Mouse (Mus musculus): ENCODE results near the gene Tigd3.

Tigd3 gene

DNA sequence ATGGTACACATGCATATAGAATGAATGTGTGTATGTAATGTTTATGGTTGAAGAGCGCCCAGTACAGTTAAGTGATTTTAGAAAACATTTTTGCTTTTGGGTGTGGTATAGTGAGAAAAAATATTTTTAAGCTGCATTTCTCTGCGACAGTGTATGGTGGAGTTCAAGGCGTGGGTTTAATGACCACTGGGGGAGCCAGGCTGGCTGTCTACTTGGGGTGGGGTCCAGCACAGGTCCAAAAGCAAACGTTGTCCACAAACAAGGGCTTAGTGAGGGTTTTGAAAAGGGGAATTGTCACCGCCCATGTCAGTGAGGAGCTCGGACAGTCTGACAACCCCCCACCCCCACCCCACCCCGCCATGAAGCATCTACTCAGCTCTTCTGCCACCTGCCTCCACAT is 47.8 kb downstream of the Tigd3 start:
- peak; percentile 45 for DNase-seq

DNA sequence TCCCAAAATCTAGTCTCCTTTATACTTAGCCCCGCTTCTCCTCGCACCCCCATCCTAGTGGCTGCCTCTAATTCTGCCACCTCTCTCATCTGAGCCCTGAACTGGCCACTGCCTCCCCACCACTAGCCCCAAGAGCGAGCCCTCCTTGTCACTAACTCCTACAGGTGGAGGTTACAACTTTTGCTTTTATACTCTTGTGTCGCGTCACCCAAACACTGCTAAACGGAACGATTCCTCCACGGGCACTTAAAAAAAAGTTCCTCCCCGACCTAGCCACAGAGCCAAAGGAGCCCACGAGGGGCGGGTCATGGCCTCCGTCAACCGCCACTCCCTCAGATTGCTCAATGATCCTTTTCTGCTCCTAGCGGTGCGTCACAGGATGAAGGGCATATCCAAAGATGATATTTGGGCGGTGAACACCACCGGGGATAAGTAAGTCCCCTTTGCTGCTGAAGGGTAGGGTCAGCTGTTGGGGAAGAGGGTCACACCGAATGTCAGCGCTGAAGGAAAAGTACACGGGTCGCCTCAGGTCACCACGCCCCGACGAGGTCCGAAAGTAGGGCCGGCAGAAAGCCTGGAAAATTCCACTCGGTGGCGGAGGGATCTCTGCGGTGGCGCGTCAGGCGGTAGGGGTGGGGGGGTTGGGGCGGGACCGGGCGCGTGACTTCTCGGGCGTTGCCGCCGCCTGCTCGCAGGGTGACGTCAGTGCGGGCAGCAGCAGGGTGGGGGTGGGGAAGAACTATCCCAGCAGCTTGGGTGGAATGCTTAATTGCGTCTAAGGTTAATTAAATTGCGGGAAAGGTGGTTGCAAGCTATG is 48.4 kb downstream of the Tigd3 start:
- DNase-seq = peak; percentile 98

- DNase-seq = no peak
Observed at GRCm38 (mm10) chr19:5844831-5845318, 49.1 kb downstream of the Tigd3 start.

- DNase-seq = peak; percentile 49
Observed at GRCm38 (mm10) chr19:5843781-5844691, 49.9 kb downstream of the Tigd3 start.

DNA sequence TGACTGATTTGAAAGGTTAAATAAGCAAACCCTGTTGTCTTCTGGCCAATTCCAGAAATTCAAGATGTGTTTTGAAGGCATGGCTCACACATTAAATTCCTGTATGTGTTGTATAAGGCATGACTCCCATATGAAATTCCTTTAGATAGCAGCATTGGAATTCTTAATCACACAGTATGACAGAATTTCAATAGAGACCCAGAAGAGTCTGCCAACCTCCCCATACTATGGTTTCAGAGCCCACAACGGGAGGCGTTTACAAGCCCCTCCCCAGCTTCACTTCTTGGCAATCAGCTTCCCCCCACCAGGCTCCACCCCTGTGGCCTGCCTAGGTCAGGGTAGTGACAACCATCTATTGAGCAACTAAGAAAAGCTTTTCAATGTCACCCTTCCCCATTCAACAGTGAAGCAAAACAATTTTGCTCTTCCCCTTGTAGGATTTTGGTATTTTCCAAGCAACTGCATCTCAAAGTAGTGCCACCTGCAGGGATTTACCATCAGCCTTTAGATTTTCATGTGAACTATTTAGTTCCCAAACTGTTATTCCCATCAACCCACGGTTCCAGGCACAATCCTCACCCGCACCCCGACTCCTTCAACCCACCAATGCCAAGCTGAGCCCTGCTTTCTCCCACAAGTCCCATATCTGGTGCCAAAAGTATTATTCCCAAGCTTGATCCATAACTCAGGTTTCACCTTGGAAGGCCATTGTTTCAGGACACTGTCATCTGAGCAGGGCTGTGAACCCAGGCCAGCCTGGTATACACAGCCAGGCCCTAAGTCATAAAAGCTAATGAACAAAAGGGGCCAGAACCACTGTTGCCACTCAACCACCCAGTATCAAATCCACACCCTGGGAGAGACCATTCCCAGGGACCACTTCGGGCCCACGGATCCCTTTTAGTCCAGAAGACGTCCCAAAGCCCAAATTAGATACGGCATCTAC is 50.9 kb downstream of the Tigd3 start:
- peak; percentile 53 for DNase-seq

DNA sequence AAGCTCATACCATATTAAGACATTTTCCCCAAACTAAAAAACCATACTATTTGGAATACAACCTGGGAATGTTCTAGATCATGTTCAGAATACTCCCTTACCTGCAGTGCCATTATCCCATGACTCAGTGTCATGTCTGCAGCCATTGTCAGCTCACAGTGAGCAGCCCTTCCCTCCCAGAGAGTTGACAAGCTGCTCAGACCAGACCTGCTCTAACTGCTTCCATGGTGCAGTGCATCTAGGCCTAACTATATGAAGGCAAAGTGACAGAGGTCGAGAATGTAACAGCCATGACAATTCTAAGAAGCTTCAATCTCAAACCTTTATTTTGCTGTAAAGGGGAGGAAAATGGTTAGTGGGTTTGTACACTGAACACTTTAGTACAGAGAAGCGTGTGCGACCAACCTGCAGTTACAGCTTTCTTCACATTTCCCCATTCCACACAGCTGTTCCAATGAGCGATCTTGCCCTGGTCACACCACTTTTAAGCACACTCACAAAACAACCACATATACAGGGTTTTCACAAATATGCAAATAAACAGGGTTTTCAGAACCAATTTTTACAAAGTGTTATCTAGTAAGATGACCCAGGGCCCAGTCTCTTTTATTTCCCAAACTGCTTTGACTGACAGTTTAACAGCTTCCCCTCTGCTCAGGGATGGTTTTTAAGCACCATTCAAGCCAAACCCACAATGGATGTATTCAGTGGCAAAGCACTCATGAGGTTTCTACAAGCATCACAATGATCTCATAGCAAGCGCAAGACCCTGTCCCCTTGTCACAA is 51.8 kb downstream of the Tigd3 start:
- DNase-seq = no peak

DNA sequence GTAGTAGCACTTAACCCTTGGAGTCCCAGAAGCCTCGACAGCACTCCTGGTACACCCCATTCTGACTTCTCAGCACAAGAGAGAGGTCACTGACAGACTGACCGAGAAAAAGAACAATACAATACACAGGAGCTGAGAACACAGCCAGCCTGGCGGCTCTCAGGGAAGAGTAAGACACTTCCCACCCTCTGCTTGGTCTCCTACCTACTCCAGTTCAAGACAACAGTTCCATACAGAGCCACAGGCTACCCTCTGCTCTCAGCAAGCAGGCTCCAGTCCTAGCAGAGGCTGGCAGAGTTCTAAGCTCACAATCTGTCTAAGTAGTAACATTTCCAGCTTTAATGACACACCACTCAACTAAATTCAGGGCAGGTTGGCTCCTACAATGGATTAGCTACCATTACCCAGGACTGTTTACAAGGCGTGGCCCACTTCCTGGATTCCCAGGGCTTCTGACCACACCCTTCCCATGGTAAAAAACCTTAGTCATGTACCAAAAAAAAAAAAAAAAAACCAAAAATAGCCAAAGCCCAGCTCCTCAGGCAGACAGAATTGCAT is 52.5 kb downstream of the Tigd3 start:
- peak; percentile 56 for DNase-seq

Measured in kidney, adult 11 months (tissue).